Mouse (Mus musculus) lung, postnatal 0 days (tissue): ENCODE data around the gene Ctc1.

ENCODE experiments used
- CTCF ChIP-seq: IDR thresholded peaks from 2 replicates; pipeline ENCODE4 v1.5.1; 2016; ENCODE audit warnings: antibody characterized with exemption, mild to moderate bottlenecking
- EP300 ChIP-seq: IDR thresholded peaks from 2 replicates; pipeline ENCODE4 v1.6.1; 2016; ENCODE audit warnings: antibody characterized with exemption, mild to moderate bottlenecking, control low read depth

DNA sequence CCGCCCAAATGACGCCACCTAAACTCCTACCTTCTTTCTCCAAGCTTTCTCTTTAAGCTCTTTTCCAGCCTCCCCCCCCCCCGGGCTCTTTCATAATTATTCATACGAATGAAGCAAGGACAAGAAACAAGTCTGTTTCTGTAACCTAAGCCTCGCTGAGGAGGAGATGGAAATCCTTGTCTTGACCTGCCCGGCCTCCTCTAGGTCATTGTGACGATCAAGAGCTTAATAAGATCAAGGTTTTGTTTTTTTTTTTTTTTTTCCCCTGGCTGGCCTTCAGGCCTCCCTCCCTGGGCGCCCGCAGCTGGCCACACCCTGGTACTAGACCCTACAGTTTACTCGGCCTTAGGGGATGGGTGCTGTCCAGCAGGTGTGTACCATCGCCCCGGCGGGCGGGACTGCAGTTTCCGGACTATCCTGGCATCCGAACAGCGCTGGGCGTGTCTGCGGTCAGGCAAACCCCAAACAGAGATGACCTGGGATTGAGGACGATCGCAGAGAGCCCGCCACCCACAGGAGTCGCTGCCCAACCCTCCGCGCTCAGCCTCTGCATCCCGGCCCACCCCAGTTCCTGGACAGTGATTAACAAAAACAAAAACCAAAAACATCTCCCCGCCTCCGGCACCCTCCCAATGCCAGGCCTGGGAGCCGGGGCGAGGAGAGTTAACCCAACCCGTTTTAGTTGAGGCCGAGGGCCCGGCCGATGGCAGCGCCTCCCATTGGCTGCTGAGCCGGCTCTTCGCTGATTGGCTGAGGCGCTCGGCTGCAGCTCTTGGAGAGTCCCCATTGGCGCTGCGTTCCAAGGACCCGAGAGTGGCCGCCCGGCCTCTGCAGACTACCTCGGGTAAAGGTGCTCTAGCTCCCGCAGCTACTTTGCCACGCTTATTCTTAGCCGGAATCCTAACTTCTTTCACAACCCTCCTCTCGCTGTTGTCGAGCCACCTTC is 48.1 kb upstream of the Ctc1 start, which contains the start of gene Slc25a35:
- TF ChIP-seq EP300 (peak; percentile 12; the same call in 1 of the 2 replicates), CTCF (peak; percentile 44)
